Mouse (Mus musculus): ENCODE measurements around the gene Vps37b. TPM values are rescaled to one million over a fixed set of nuclear protein-coding genes. Genes with fewer than 3 reads are reported as not detected.
A peak's percentile ranks its signal among the peaks of the same experiment; 100 is the strongest.

The Vps37b gene
- polyA plus RNA-seq, 1 experiment from 2014 or later, result 41.6 TPM

- Histone ChIP-seq H3K4me3 (ENCODE audit: low read length) (no peak overlapping the region), H3K36me3 (ENCODE audit: control insufficient read depth, insufficient read depth, low read length) (no peaks in the 10 kb centered on the region), H3K9ac (ENCODE audit: low read length) (no peak overlapping the region), H3K9me3 (ENCODE audit: control insufficient read depth, low read length) (no peaks in the 10 kb centered on the region), H3K27ac (ENCODE audit: low read length) (0 out of 2 replicates have a peak overlapping the region, but pooled peaks have one; percentile 14), H3K4me1 (replicated peaks; ENCODE audit: control insufficient read depth, insufficient read depth, low read length) (peaks cover 49% of the 10 kb centered on the region), H3K4me2 (ENCODE audit: low read depth, low read length) (no peak overlapping the region), H3K27me3 (ENCODE audit: control insufficient read depth, insufficient read depth, low read depth, low read length) (no peaks in the 10 kb centered on the region)
- ATAC-seq (ENCODE audit: low read depth), result no peak
- WGBS, result 61% methylated on average over 19 of the region's 19 CpGs
These were observed 4.2 kb downstream of the Vps37b start for GRCm38 (mm10) chr5:124027702-124028470.

GRCm38 (mm10) chr5:124026568-124026967, 5.5 kb downstream of the Vps37b start:
- H3K27me3 ChIP-seq (ENCODE audit: control insufficient read depth, insufficient read depth, low read depth, low read length), result no peaks in the 10 kb centered on the region
- H3K4me3 ChIP-seq (ENCODE audit: low read length), result no peak overlapping the region
- H3K9me3 ChIP-seq (ENCODE audit: control insufficient read depth, low read length), result no peaks in the 10 kb centered on the region
- no peak for ATAC-seq (ENCODE audit: low read depth)
- H3K9ac ChIP-seq (ENCODE audit: low read length), result no peak overlapping the region
- 81% methylated on average over 5 of the region's 5 CpGs for WGBS
- no peak overlapping the region for H3K4me2 ChIP-seq (ENCODE audit: low read depth, low read length)
- no peak overlapping the region for H3K27ac ChIP-seq (ENCODE audit: low read length)
- H3K4me1 ChIP-seq (replicated peaks; ENCODE audit: control insufficient read depth, insufficient read depth, low read length), result peaks cover 51% of the 10 kb centered on the region
- no peaks in the 10 kb centered on the region for H3K36me3 ChIP-seq (ENCODE audit: control insufficient read depth, insufficient read depth, low read length)

- no peaks in the 10 kb centered on the region for H3K36me3 ChIP-seq (ENCODE audit: control insufficient read depth, insufficient read depth, low read length)
- no peak overlapping the region for H3K4me3 ChIP-seq (ENCODE audit: low read length)
- WGBS, result 76% methylated on average over 15 of the region's 15 CpGs
- no peak overlapping the region for H3K9ac ChIP-seq (ENCODE audit: low read length)
- peaks cover 56% of the 10 kb centered on the region for H3K4me1 ChIP-seq (replicated peaks; ENCODE audit: control insufficient read depth, insufficient read depth, low read length)
- no peak for ATAC-seq (ENCODE audit: low read depth)
- H3K27ac ChIP-seq (ENCODE audit: low read length), result no peak overlapping the region
- H3K9me3 ChIP-seq (ENCODE audit: control insufficient read depth, low read length), result no peaks in the 10 kb centered on the region
- H3K4me2 ChIP-seq (ENCODE audit: low read depth, low read length), result no peak overlapping the region
- no peaks in the 10 kb centered on the region for H3K27me3 ChIP-seq (ENCODE audit: control insufficient read depth, insufficient read depth, low read depth, low read length)
These were observed 6.3 kb downstream of the Vps37b start for GRCm38 (mm10) chr5:124025587-124026441.

- no peaks in the 10 kb centered on the region for H3K9me3 ChIP-seq (ENCODE audit: control insufficient read depth, low read length)
- no peaks in the 10 kb centered on the region for H3K27me3 ChIP-seq (ENCODE audit: control insufficient read depth, insufficient read depth, low read depth, low read length)
- peaks cover 55% of the 10 kb centered on the region for H3K4me1 ChIP-seq (replicated peaks; ENCODE audit: control insufficient read depth, insufficient read depth, low read length)
- no peak for ATAC-seq (ENCODE audit: low read depth)
- H3K4me3 ChIP-seq (ENCODE audit: low read length), result no peak overlapping the region
- H3K4me2 ChIP-seq (ENCODE audit: low read depth, low read length), result no peak overlapping the region
- 66% methylated on average over 9 of the region's 9 CpGs for WGBS
- H3K36me3 ChIP-seq (ENCODE audit: control insufficient read depth, insufficient read depth, low read length), result no peaks in the 10 kb centered on the region
- H3K27ac ChIP-seq (ENCODE audit: low read length), result no peak overlapping the region
- H3K9ac ChIP-seq (ENCODE audit: low read length), result no peak overlapping the region
These were observed 6.9 kb downstream of the Vps37b start for GRCm38 (mm10) chr5:124025146-124025545.

- Histone ChIP-seq H3K9me3 (ENCODE audit: control insufficient read depth, low read length) (no peaks in the 10 kb centered on the region), H3K27me3 (ENCODE audit: control insufficient read depth, insufficient read depth, low read depth, low read length) (no peaks in the 10 kb centered on the region), H3K4me1 (replicated peaks; ENCODE audit: control insufficient read depth, insufficient read depth, low read length) (peaks cover 55% of the 10 kb centered on the region), H3K9ac (ENCODE audit: low read length) (no peak overlapping the region), H3K4me3 (ENCODE audit: low read length) (no peak overlapping the region), H3K27ac (ENCODE audit: low read length) (no peak overlapping the region), H3K36me3 (ENCODE audit: control insufficient read depth, insufficient read depth, low read length) (no peaks in the 10 kb centered on the region), H3K4me2 (ENCODE audit: low read depth, low read length) (no peak overlapping the region)
- no peak for ATAC-seq (ENCODE audit: low read depth)
- 86% methylated on average over 6 of the region's 6 CpGs for WGBS
These were observed 7.4 kb downstream of the Vps37b start for GRCm38 (mm10) chr5:124024677-124025076.

GRCm38 (mm10) chr5:124022365-124022764, 9.7 kb downstream of the Vps37b start:
- ATAC-seq (ENCODE audit: low read depth), result no peak
- Histone ChIP-seq H3K36me3 (ENCODE audit: control insufficient read depth, insufficient read depth, low read length) (no peaks in the 10 kb centered on the region), H3K4me1 (replicated peaks; ENCODE audit: control insufficient read depth, insufficient read depth, low read length) (peaks cover 59% of the 10 kb centered on the region), H3K4me2 (ENCODE audit: low read depth, low read length) (no peak overlapping the region), H3K9ac (ENCODE audit: low read length) (no peak overlapping the region), H3K9me3 (ENCODE audit: control insufficient read depth, low read length) (no peaks in the 10 kb centered on the region), H3K4me3 (ENCODE audit: low read length) (no peak overlapping the region), H3K27ac (ENCODE audit: low read length) (no peak overlapping the region), H3K27me3 (ENCODE audit: control insufficient read depth, insufficient read depth, low read depth, low read length) (no peaks in the 10 kb centered on the region)
- WGBS, result 63% methylated on average over 7 of the region's 7 CpGs

- 86% methylated on average over 11 of the region's 11 CpGs for WGBS
These were observed 10.4 kb downstream of the Vps37b start for GRCm38 (mm10) chr5:124021701-124022100.

GRCm38 (mm10) chr5:124021148-124021547, 10.9 kb downstream of the Vps37b start:
- H3K9ac ChIP-seq (ENCODE audit: low read length), result no peak overlapping the region
- 57% methylated on average over 11 of the region's 11 CpGs for WGBS
- no peak overlapping the region for H3K4me2 ChIP-seq (ENCODE audit: low read depth, low read length)
- H3K4me3 ChIP-seq (ENCODE audit: low read length), result no peak overlapping the region
- no peaks in the 10 kb centered on the region for H3K36me3 ChIP-seq (ENCODE audit: control insufficient read depth, insufficient read depth, low read length)
- ATAC-seq (ENCODE audit: low read depth), result peak; percentile 53
- H3K9me3 ChIP-seq (ENCODE audit: control insufficient read depth, low read length), result no peaks in the 10 kb centered on the region
- peaks cover 62% of the 10 kb centered on the region for H3K4me1 ChIP-seq (replicated peaks; ENCODE audit: control insufficient read depth, insufficient read depth, low read length)
- peak overlapping the region; percentile 68 for H3K27ac ChIP-seq (ENCODE audit: low read length)
- no peaks in the 10 kb centered on the region for H3K27me3 ChIP-seq (ENCODE audit: control insufficient read depth, insufficient read depth, low read depth, low read length)

More at GRCm38 (mm10) chr5:124021701-124022100, 10.4 kb downstream of the Vps37b start:
- Histone ChIP-seq H3K27me3 (ENCODE audit: control insufficient read depth, insufficient read depth, low read depth, low read length) (no peaks in the 10 kb centered on the region), H3K4me2 (ENCODE audit: low read depth, low read length) (no peak overlapping the region), H3K4me3 (ENCODE audit: low read length) (no peak overlapping the region), H3K27ac (ENCODE audit: low read length) (peak overlapping the region; percentile 68; the same call in 1 of the 2 replicates), H3K4me1 (replicated peaks; ENCODE audit: control insufficient read depth, insufficient read depth, low read length) (peaks cover 64% of the 10 kb centered on the region), H3K9ac (ENCODE audit: low read length) (no peak overlapping the region), H3K9me3 (ENCODE audit: control insufficient read depth, low read length) (no peaks in the 10 kb centered on the region), H3K36me3 (ENCODE audit: control insufficient read depth, insufficient read depth, low read length) (no peaks in the 10 kb centered on the region)
- no peak for ATAC-seq (ENCODE audit: low read depth)
